Comparison of ENCODE assay signal across 8 mouse cellular contexts in the genomic region with DNA sequence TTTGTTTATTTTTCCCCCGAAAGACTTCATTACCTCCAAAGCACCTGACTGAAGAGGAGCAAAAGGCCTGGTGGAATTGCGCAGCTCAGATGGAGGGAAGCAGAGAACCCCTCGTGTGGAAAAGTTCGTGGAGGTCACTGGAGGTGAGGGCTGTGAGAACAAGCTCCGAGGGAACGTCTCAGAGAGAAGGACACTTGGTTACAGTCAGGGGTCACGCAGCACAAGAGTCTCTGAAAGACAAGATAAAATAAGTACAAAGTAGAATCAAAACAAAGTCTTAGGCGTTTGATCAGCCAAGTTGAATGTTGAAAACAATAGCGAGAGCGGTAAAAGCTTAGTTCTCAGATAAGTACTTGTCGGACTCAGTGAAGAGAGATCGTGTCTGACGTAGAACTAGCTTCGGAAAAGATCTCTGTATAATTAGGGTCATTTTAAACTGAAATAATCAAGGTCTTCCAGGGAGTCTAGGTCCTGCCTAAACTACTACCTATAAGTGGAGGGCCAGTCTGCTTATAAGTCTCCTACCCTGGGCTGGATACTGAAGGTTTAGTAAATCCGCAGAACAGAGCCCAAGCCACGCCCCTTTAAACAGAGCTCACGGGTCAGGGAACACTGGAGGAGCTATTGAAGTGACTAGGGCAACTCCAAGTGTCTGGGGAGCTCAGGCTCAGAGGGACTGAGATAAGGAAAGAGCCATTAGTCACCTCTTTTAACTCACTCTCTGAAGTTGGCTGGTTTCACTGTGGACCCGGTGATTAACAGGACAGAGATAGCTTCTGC. TPM values are rescaled to one million over a fixed set of nuclear protein-coding genes. Genes with fewer than 3 reads are reported as not detected.
DNase-seq lines count a peak whose midpoint lies in the region; ATAC-seq and TF ChIP-seq lines count a peak whose summit lies in the region.

No protein-coding gene starts in this region.

- peaks cover 0 to 5% of the 10 kb centered on the region in 2 experiments; a peak in 1 of 4 replicates for H3K4me1 ChIP-seq in MEL (ENCODE audit: control insufficient read depth in 1 of 2, insufficient read depth in 2 of 2, low read length in 2 of 2)

- H3K27ac ChIP-seq in MEL (ENCODE audit: control insufficient read depth, low read depth, low read length): peak overlapping the region; percentile 45

- peak; percentile 92 for DNase-seq in MEL (ENCODE audit: low read depth, low spot score)
- DNase-seq in embryo, embryonic 10.5 days (ENCODE audit: low spot score): peak; percentile 52
- DNase-seq in kidney, adult 18-20 months: peak; percentile 60
- DNase-seq in lung, postnatal 10 days: peak; percentile 50
- DNase-seq in right cerebral cortex, adult 18-20 months: no peak
- no peak for DNase-seq in layer of hippocampus, postnatal 10 days (ENCODE audit: low spot score in 2 of 2)
- no peak for DNase-seq in urinary bladder, postnatal 10 days (ENCODE audit: low spot score)

- peak overlapping the region; percentile 52 to 56 for H3K4me3 ChIP-seq in MEL (ENCODE audit: control insufficient read depth in 1 of 2, insufficient read depth in 1 of 2, low read depth in 2 of 2, low read length in 2 of 2)

- no peaks in the 10 kb centered on the region for H3K9me3 ChIP-seq in MEL (replicated peaks; ENCODE audit: insufficient read depth, low read length)

- peaks cover 0 to 8% of the 10 kb centered on the region in 2 experiments; a peak in 2 of 4 replicates for H3K36me3 ChIP-seq in MEL (ENCODE audit: control insufficient read depth in 1 of 2, insufficient read depth in 2 of 2, low read length in 2 of 2)

- H3K9ac ChIP-seq in MEL (ENCODE audit: control insufficient read depth, low read depth, low read length, poor library complexity, severe bottlenecking): peak overlapping the region; percentile 57

- no peak for ATAC-seq in monocyte, adult 5-6 weeks (replicated peaks; ENCODE audit: insufficient number of reproducible peaks, low FRiP score, low TSS enrichment, poor library complexity, severe bottlenecking)

- TF ChIP-seq POLR2A in MEL (IDR thresholded peaks at IDR 0.05; ENCODE audit: control insufficient read depth in 1 of 2, insufficient read depth in 1 of 2, low read depth in 1 of 2, low read length in 2 of 2, poor library complexity in 1 of 2): peak; percentile 42 to 75; a peak in 3 of 4 replicates

- TF ChIP-seq EP300 in MEL (IDR thresholded peaks at IDR 0.05; ENCODE audit: low read depth in 1 of 2, low read length in 2 of 2): peak; percentile 40 to 76

- no peak for TF ChIP-seq CTCF in MEL (IDR thresholded peaks at IDR 0.05 in 2 of 3, conservative IDR thresholded peaks at IDR 0.05 in 1 of 3; ENCODE audit: control insufficient read depth in 1 of 3, insufficient read depth in 1 of 3, low read depth in 2 of 3, low read length in 3 of 3, poor library complexity in 1 of 3, severe bottlenecking in 1 of 3)

- no peaks in the 10 kb centered on the region for H3K27me3 ChIP-seq in MEL (ENCODE audit: control insufficient read depth in 1 of 2, insufficient read depth in 2 of 2, low read length in 2 of 2)

- no peaks in the 10 kb centered on the region for H3K79me2 ChIP-seq in MEL (ENCODE audit: control insufficient read depth, insufficient read depth, low read length, poor library complexity)

- TF ChIP-seq RAD21 in MEL (IDR thresholded peaks at IDR 0.05; ENCODE audit: low read depth, low read length): no peak

TF ChIP-seq in MEL, 35 proteins besides CTCF, POLR2A, EP300 and RAD21:
- TF ChIP-seq MYB (IDR thresholded peaks at IDR 0.05; ENCODE audit: low read depth, low read length) (no peak), E2F4 (IDR thresholded peaks at IDR 0.05; ENCODE audit: borderline replicate concordance, low read depth, low read length) (no peak), TCF12 (IDR thresholded peaks at IDR 0.05; ENCODE audit: low read depth, low read length) (peak; percentile 36; the same call in 1 of the 2 replicates), POLR2AphosphoS5 (IDR thresholded peaks at IDR 0.05; ENCODE audit: borderline replicate concordance, low read depth, low read length) (no peak), MAZ (IDR thresholded peaks at IDR 0.05; ENCODE audit: low read depth, low read length) (no peak), TBP (IDR thresholded peaks at IDR 0.05; ENCODE audit: low read depth, low read length) (peak; percentile 95), MAX (IDR thresholded peaks at IDR 0.05; ENCODE audit: low read length) (peak; percentile 43; the same call in 1 of the 2 replicates), CHD1 (IDR thresholded peaks at IDR 0.05; ENCODE audit: low read depth, low read length) (no peak), GATA1 (IDR thresholded peaks at IDR 0.05; ENCODE audit: low read depth, low read length) (peak; percentile 74), SMC3 (IDR thresholded peaks at IDR 0.05; ENCODE audit: low read depth, low read length) (0 out of 2 replicates have a peak, but pooled peaks have one; percentile 20), ZC3H11A (IDR thresholded peaks at IDR 0.05; ENCODE audit: low read depth, low read length) (0 out of 2 replicates have a peak, but pooled peaks have one; percentile 21), MEF2A (IDR thresholded peaks at IDR 0.05; ENCODE audit: extremely low read depth, insufficient replicate concordance, low read depth, low read length, poor library complexity, severe bottlenecking) (no peak), MAFK (IDR thresholded peaks at IDR 0.05; ENCODE audit: borderline replicate concordance, low read depth, low read length) (no peak), SIN3A (IDR thresholded peaks at IDR 0.05; ENCODE audit: low read length) (peak; percentile 61; the same call in 1 of the 2 replicates), GABPA (IDR thresholded peaks at IDR 0.05; ENCODE audit: low read depth, low read length) (no peak), TAL1 (IDR thresholded peaks at IDR 0.05; ENCODE audit: low read length) (no peak), USF1 (IDR thresholded peaks at IDR 0.05; ENCODE audit: low read depth, low read length) (peak; percentile 19; the same call in 1 of the 2 replicates), NELFE (IDR thresholded peaks at IDR 0.05; ENCODE audit: low read depth, low read length) (no peak), POLR2AphosphoS2 (IDR thresholded peaks at IDR 0.05; ENCODE audit: low read length) (no peak), RCOR1 (IDR thresholded peaks at IDR 0.05; ENCODE audit: low read depth, low read length) (peak; percentile 13; the same call in 1 of the 2 replicates), HCFC1 (IDR thresholded peaks at IDR 0.05; ENCODE audit: low read depth, low read length) (no peak), JUND (IDR thresholded peaks at IDR 0.05; ENCODE audit: low read depth, low read length) (no peak), KAT2A (conservative IDR thresholded peaks at IDR 0.05; ENCODE audit: low read depth, low read length) (no peak), ZMIZ1 (IDR thresholded peaks at IDR 0.05; ENCODE audit: low read depth, low read length) (peak; percentile 99), NRF1 (IDR thresholded peaks at IDR 0.05; ENCODE audit: insufficient read depth, low read depth, low read length, poor library complexity, severe bottlenecking) (no peak), BHLHE40 (IDR thresholded peaks at IDR 0.05; ENCODE audit: borderline replicate concordance, low read depth, low read length) (peak; percentile 36; the same call in 1 of the 2 replicates), MXI1 (IDR thresholded peaks at IDR 0.05; ENCODE audit: low read depth, low read length) (peak; percentile 42; the same call in 1 of the 2 replicates), CHD2 (IDR thresholded peaks at IDR 0.05; ENCODE audit: low read length) (no peak), ZKSCAN1 (IDR thresholded peaks at IDR 0.05; ENCODE audit: low read depth, low read length) (no peak), ETS1 (IDR thresholded peaks at IDR 0.05; ENCODE audit: low read depth, low read length) (peak; percentile 19; the same call in 1 of the 2 replicates), MYC (IDR thresholded peaks at IDR 0.05; ENCODE audit: low read depth, low read length) (0 out of 2 replicates have a peak, but pooled peaks have one; percentile 21)

RNA-seq across cellular contexts. Expression of a gene that starts 33.1 kb away (rescaled TPM):
- 98.8 and 116 TPM in 2 replicates for total RNA-seq in MEL (2012; rRNA removed)
- 100 to 1,000 TPM; 134 to 150 TPM for polyA plus RNA-seq in MEL (2012; ENCODE audit: insufficient read depth in 1 of 2, insufficient read length in 2 of 2, low read depth in 1 of 2, low replicate concordance in 2 of 2, missing spikeins in 1 of 2)
- total RNA-seq in monocyte, adult 5-6 weeks (2017): 16.5 to 22.5 TPM (median 18.4 TPM) in 3 replicates
- total RNA-seq in layer of hippocampus, postnatal 10 days (2021): 10 to 100 TPM; 18.6 to 23.0 TPM

Comparison
In these comparisons a context has a peak if more than half of its experiments do, and no peak if none do; other contexts are left out.
1. DNase-seq: peak in MEL (single experiment), embryo, embryonic 10.5 days (single experiment), kidney, adult 18-20 months (single experiment) and lung, postnatal 10 days (single experiment); none in right cerebral cortex, adult 18-20 months (single experiment), layer of hippocampus, postnatal 10 days (0 of 2) and urinary bladder, postnatal 10 days (single experiment).